Mouse (Mus musculus): ENCODE results near the gene Gm26620. TPM values are rescaled to one million over a fixed set of nuclear protein-coding genes. Genes with fewer than 3 reads are reported as not detected.

Gm26620 gene
- polyA plus RNA-seq, 1 experiment from 2014 or later: 0.37 TPM

DNA sequence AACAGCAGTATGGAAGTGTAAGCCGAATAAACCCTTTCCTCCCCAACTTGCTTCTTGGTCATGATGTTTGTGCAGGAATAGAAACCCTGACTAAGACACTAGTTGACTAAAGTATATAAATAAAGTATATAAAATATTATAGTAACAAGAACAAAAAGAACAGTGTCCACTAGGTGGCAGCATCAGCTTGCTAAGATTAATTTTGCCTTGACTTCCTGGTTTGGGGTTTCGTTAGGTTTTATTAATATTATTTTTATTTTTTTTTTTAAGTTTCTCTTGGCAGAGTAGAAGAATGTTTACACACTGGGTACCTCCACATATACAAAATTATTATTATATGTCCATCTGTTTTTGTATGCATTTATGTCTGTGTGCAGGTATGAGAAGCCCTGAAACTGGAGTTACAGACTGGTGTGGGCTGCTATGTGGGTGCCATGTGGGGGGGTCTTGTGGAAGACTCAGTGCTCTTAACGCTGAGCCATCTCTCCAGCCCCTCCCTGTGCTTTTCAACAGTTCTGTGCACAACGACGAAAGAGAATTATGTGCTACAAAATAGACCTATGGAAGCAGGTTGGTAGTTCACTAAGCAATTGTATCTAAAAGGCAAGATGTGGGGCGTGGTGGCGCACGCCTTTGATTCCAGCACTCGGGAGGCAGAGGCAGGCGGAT lies 16.1 kb downstream of the Gm26620 start:
- Histone ChIP-seq H3K4me3 (ENCODE audit: low read depth, low read length) (no peak overlapping the region), H3K4me2 (ENCODE audit: low read depth, low read length, severe bottlenecking) (no peak overlapping the region), H3K9me3 (ENCODE audit: control insufficient read depth, low read length) (no peaks in the 10 kb centered on the region), H3K27me3 (ENCODE audit: control insufficient read depth, insufficient read depth, low read length) (no peaks in the 10 kb centered on the region; the same call in 1 of the 2 replicates), H3K27ac (ENCODE audit: low read depth, low read length) (no peak overlapping the region), H3K36me3 (ENCODE audit: control insufficient read depth, insufficient read depth, low read length) (no peaks in the 10 kb centered on the region), H3K4me1 (replicated peaks; ENCODE audit: control insufficient read depth, insufficient read depth, low read length) (no peaks in the 10 kb centered on the region), H3K9ac (ENCODE audit: low read length) (no peak overlapping the region)
- DNase-seq (ENCODE audit: low spot score): no peak
- WGBS: 39% methylated on average over 10 of the region's 10 CpGs
- ATAC-seq (replicated peaks; ENCODE audit: low FRiP score): no peak

DNA sequence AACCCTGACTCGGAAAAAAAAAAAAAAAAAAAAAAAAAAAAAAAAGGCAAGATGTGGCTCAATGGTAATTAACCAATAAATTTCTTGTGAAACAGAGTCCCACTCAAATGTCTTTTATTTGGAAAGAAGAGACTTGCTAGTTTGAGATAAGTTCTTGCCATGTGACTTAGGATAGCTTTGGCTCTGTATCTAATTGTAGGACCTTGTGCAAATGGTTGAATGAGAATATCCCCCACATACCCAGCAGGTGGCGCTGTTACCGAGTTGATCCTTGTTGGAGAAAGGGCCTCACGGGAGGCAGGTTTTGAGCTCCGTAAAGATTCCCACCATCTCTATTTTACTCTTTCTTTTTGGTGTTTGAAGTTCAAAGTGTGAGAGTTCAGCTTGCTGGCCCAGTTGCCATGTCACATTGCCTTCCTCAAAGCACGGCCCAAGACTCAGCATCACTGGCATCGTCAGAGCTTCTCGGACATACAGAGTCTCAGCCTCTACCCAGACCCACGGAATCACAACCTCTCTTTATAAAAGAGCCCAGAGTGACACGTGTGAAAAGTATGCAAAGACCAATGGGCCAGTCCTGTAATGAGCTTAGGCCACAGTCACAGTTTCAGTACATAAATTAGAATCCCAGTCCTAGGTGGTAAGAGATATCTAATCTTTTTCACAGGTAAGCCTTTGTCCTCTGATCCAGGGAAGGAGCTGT lies 16.8 kb downstream of the Gm26620 start:
- no peaks in the 10 kb centered on the region for H3K36me3 ChIP-seq (ENCODE audit: control insufficient read depth, insufficient read depth, low read length)
- no peak overlapping the region for H3K9ac ChIP-seq (ENCODE audit: low read length)
- 24% methylated on average over 10 of the region's 10 CpGs for WGBS
- no peaks in the 10 kb centered on the region for H3K4me1 ChIP-seq (replicated peaks; ENCODE audit: control insufficient read depth, insufficient read depth, low read length)
- no peak overlapping the region for H3K27ac ChIP-seq (ENCODE audit: low read depth, low read length)
- peak; percentile 93 for DNase-seq (ENCODE audit: low spot score)
- H3K4me3 ChIP-seq (ENCODE audit: low read depth, low read length): no peak overlapping the region
- peak; percentile 67; the same call in 1 of the 2 replicates for ATAC-seq (replicated peaks; ENCODE audit: low FRiP score)
- H3K9me3 ChIP-seq (ENCODE audit: control insufficient read depth, low read length): no peaks in the 10 kb centered on the region
- H3K4me2 ChIP-seq (ENCODE audit: low read depth, low read length, severe bottlenecking): 0 out of 2 replicates have a peak overlapping the region, but pooled peaks have one; percentile 26
- peaks cover 6% of the 10 kb centered on the region for H3K27me3 ChIP-seq (ENCODE audit: control insufficient read depth, insufficient read depth, low read length)

DNA sequence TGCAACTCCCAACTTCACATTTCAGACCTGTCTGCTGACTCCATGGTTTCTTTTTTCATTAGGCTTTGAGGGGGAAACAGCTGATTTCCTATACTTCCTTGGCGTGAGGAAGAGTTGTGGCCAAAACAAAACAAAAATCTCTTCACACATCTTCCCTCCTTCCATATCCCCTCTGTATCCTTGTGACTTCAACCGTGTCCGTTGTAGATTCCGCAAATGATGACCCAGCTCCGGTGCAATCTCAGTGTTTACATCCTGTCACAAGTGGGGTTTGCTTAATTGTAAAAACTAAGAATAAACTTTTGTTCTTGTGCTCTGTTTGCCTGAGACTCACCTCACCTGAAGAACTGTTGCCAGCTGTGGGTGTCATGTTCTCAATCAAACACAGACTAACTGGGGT lies 18.6 kb downstream of the Gm26620 start:
- Histone ChIP-seq H3K4me3 (ENCODE audit: low read depth, low read length) (no peak overlapping the region), H3K36me3 (ENCODE audit: control insufficient read depth, insufficient read depth, low read length) (no peaks in the 10 kb centered on the region), H3K4me1 (replicated peaks; ENCODE audit: control insufficient read depth, insufficient read depth, low read length) (peaks cover 2% of the 10 kb centered on the region; the same call in 1 of the 2 replicates), H3K9me3 (ENCODE audit: control insufficient read depth, low read length) (no peaks in the 10 kb centered on the region), H3K27me3 (ENCODE audit: control insufficient read depth, insufficient read depth, low read length) (peaks cover 22% of the 10 kb centered on the region), H3K27ac (ENCODE audit: low read depth, low read length) (no peak overlapping the region), H3K9ac (ENCODE audit: low read length) (no peak overlapping the region), H3K4me2 (ENCODE audit: low read depth, low read length, severe bottlenecking) (no peak overlapping the region)
- 82% methylated on average over 5 of the region's 5 CpGs for WGBS
- ATAC-seq (replicated peaks; ENCODE audit: low FRiP score) (no peak), DNase-seq (ENCODE audit: low spot score) (no peak)

DNA sequence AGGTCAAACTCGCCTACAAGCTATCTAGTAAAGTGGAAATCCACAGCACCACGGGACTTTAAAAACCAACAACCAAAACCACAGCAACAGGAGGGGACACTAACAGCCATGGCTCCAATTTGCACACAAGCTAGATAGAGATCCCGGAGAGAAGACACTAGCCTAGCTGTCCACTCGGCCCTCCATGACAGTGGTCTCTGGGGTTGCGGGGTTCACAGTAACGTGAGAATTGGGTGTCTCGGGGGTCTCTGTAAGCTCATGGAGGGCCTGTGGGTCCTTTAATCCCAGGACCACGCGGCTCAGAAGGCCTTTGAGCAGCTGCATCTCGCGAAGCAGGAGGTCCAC lies 22.2 kb downstream of the Gm26620 start:
- Histone ChIP-seq H3K4me2 (ENCODE audit: low read depth, low read length, severe bottlenecking) (peak overlapping the region; percentile 92), H3K27ac (ENCODE audit: low read depth, low read length) (no peak overlapping the region), H3K4me1 (replicated peaks; ENCODE audit: control insufficient read depth, insufficient read depth, low read length) (peaks cover 2% of the 10 kb centered on the region; the same call in 1 of the 2 replicates), H3K27me3 (ENCODE audit: control insufficient read depth, insufficient read depth, low read length) (peaks cover 28% of the 10 kb centered on the region), H3K9ac (ENCODE audit: low read length) (peak overlapping the region; percentile 33), H3K4me3 (ENCODE audit: low read depth, low read length) (peak overlapping the region; percentile 52), H3K9me3 (ENCODE audit: control insufficient read depth, low read length) (no peaks in the 10 kb centered on the region), H3K36me3 (ENCODE audit: control insufficient read depth, insufficient read depth, low read length) (no peaks in the 10 kb centered on the region)
- 18% methylated on average over 11 of the region's 11 CpGs for WGBS
- DNase-seq (ENCODE audit: low spot score) (no peak), ATAC-seq (replicated peaks; ENCODE audit: low FRiP score) (no peak; the same call in 1 of the 2 replicates)

DNA sequence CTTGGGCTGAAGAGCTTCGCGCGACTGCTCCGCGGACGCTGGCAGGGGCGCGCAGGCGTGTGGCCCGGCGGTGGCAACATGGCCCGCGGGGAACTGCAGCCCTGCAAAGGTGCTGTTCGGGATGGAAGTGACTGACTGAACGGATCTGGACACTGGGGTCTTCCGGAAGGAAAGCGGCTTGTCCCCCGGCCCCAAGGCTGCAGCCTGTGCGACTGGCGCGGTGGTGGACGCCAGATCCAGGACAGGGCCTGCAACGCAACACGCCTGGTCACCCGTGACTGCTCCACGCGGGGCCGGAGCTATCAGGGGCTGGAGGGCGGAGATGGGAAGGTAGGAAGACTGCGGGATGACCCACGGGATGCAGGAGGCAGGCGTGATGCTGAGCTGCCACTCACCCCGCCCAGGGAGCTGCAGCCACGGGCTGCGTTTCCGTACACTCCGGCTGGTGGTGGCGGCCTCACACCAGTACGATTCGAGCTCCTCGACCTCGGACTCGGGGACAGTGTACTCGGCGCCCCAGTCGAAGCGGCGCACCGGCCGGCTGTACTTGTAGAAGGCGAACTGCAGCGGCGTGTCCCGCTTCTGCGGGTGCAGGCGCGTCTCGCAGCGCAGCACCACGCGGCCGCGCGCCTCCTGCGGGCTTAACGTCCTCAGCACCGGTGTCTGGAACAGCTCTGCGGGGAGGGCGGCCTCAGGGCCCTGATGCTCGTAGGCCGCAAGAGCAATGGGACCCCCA lies 22.8 kb downstream of the Gm26620 start:
- peak; percentile 69 for ATAC-seq (replicated peaks; ENCODE audit: low FRiP score)
- under 1% methylated on average over 71 of the region's 71 CpGs for WGBS
- peak; percentile 69 for DNase-seq (ENCODE audit: low spot score)

DNA sequence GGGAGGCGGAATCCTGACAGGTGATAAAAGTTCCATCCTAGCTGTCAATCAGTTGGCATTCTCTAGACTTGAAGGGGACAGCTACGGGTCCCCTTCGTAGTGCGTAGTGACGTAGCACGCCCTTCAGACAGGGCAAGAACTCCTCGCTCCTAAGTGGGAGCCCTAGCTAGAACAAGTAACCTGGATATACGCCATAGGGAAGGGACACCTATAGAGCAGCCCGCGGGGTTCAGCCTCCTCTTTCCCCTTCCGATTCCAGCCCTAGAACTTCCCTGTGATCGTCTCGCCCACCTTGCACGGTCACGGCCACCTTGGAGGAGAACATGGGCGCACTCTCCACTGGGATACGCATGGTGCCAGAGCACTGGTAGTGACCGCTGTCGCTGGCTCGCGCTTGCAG lies 23.5 kb downstream of the Gm26620 start:
- no peak overlapping the region for H3K27ac ChIP-seq (ENCODE audit: low read depth, low read length)
- H3K9me3 ChIP-seq (ENCODE audit: control insufficient read depth, low read length): no peaks in the 10 kb centered on the region
- H3K36me3 ChIP-seq (ENCODE audit: control insufficient read depth, insufficient read depth, low read length): no peaks in the 10 kb centered on the region
- peak overlapping the region; percentile 52 for H3K4me3 ChIP-seq (ENCODE audit: low read depth, low read length)
- peaks cover 2% of the 10 kb centered on the region; the same call in 1 of the 2 replicates for H3K4me1 ChIP-seq (replicated peaks; ENCODE audit: control insufficient read depth, insufficient read depth, low read length)
- peak overlapping the region; percentile 92 for H3K4me2 ChIP-seq (ENCODE audit: low read depth, low read length, severe bottlenecking)
- ATAC-seq (replicated peaks; ENCODE audit: low FRiP score) (peak; percentile 71), DNase-seq (ENCODE audit: low spot score) (peak; percentile 61)
- 4% methylated on average over 21 of the region's 21 CpGs for WGBS
- no peak overlapping the region; the same call in 1 of the 2 replicates for H3K9ac ChIP-seq (ENCODE audit: low read length)
- peaks cover 28% of the 10 kb centered on the region for H3K27me3 ChIP-seq (ENCODE audit: control insufficient read depth, insufficient read depth, low read length)

More for the DNA sequence above, 22.8 kb downstream of the Gm26620 start:
- Histone ChIP-seq H3K27me3 (ENCODE audit: control insufficient read depth, insufficient read depth, low read length) (peaks cover 28% of the 10 kb centered on the region), H3K4me2 (ENCODE audit: low read depth, low read length, severe bottlenecking) (peak overlapping the region; percentile 92), H3K36me3 (ENCODE audit: control insufficient read depth, insufficient read depth, low read length) (no peaks in the 10 kb centered on the region), H3K9me3 (ENCODE audit: control insufficient read depth, low read length) (no peaks in the 10 kb centered on the region), H3K4me3 (ENCODE audit: low read depth, low read length) (peak overlapping the region; percentile 52), H3K4me1 (replicated peaks; ENCODE audit: control insufficient read depth, insufficient read depth, low read length) (peaks cover 2% of the 10 kb centered on the region; the same call in 1 of the 2 replicates), H3K27ac (ENCODE audit: low read depth, low read length) (no peak overlapping the region), H3K9ac (ENCODE audit: low read length) (peak overlapping the region; percentile 33)

DNA sequence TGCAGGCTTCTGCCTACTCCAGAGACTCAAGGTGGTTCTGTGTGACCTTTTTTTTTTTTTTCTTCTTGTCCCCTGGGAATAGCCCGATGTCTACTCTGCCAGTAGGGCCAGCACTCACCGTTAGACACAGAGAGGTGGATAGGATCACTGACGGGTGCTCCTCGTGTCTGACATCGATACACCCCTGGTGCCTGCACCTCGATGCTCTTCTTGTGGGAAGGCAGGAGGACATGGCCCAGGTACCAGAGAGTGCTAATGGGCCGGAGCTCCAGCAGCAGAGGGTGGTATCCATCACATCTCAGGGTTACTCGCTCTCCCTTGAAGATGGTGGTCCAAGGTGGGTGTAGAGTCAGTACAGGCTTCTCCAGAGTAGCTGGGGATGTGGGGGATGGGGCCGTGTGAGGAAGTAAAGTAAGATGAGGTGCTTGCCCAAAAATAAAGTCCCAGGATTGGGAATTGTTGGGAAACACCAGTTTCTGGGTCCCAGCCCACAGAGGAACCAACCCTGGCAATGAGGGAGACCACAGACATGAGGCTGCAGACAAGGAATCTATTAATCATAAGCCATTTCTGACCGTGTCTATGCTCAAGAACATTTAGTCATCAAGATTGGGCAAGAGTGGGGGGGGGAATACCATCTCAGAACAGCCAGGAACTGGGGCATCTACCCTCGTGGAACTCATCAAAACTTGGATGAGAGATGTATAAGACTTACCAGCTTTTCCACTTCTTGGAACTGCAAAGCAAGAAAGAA lies 27.2 kb downstream of the Gm26620 start:
- Histone ChIP-seq H3K27ac (ENCODE audit: low read depth, low read length) (no peak overlapping the region), H3K4me3 (ENCODE audit: low read depth, low read length) (no peak overlapping the region), H3K4me1 (replicated peaks; ENCODE audit: control insufficient read depth, insufficient read depth, low read length) (peaks cover 2% of the 10 kb centered on the region; the same call in 1 of the 2 replicates), H3K27me3 (ENCODE audit: control insufficient read depth, insufficient read depth, low read length) (peaks cover 20% of the 10 kb centered on the region), H3K4me2 (ENCODE audit: low read depth, low read length, severe bottlenecking) (no peak overlapping the region), H3K9me3 (ENCODE audit: control insufficient read depth, low read length) (no peaks in the 10 kb centered on the region), H3K36me3 (ENCODE audit: control insufficient read depth, insufficient read depth, low read length) (no peaks in the 10 kb centered on the region), H3K9ac (ENCODE audit: low read length) (no peak overlapping the region)
- no peak for ATAC-seq (replicated peaks; ENCODE audit: low FRiP score)
- DNase-seq (ENCODE audit: low spot score): no peak
- WGBS: 86% methylated on average over 11 of the region's 11 CpGs
